Mouse (Mus musculus) lung, postnatal 0 days (tissue): Measurements from ENCODE around the gene Aldh3a1.

ENCODE experiments used
- CTCF ChIP-seq: IDR thresholded peaks from 2 replicates; pipeline ENCODE4 v1.5.1; 2016; ENCODE audit warnings: antibody characterized with exemption, mild to moderate bottlenecking
- EP300 ChIP-seq: IDR thresholded peaks from 2 replicates; pipeline ENCODE4 v1.6.1; 2016; ENCODE audit warnings: antibody characterized with exemption, mild to moderate bottlenecking, control low read depth

DNA sequence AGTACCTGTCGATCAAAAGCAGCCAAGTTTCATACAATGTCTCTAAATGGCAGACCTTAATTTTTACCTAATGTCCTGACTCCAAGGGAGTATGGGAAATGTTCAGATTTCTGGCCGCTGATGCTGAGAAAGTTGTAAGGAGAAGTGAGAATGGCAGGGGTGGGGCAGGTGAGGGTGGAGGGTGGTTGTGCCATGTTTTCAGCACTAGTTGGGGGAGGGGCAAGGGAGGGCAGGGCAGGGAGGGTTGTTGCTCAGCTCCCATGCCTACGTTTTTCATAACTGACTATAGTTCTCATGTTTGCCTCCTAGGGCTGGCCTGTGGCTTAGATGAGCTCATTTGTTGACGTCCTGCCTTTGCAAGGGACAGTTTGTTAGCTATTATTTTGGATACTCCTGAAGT, 18.2 kb downstream of the Aldh3a1 start:
- TF ChIP-seq CTCF (no peak), EP300 (no peak)
